Mouse (Mus musculus) testis, adult 2 months (tissue): ENCODE measurements around the gene Col1a1.

ENCODE experiments used
- CTCF ChIP-seq: fragments of 200-500 bp; IDR thresholded peaks from 2 replicates; pipeline ENCODE4 v1.5.1; 2012; ENCODE audit warnings: low read depth, mild to moderate bottlenecking, inconsistent platforms, low read length, moderate library complexity; ENCODE audit not compliant: control insufficient read depth, insufficient read depth, insufficient replicate concordance
- POLR2A ChIP-seq: fragments of 200-500 bp; IDR thresholded peaks from 2 replicates; pipeline ENCODE4 v1.6.1; 2012; ENCODE audit warnings: low read depth, mild to moderate bottlenecking, inconsistent platforms, low read length, moderate library complexity; ENCODE audit not compliant: control insufficient read depth

GRCm38 (mm10) chr11:94967419-94967818 is 31.4 kb downstream of the Col1a1 start, which contains the start of gene Hils1:
- TF ChIP-seq POLR2A (peak; percentile 82; the same call in 1 of the 2 replicates), CTCF (no peak)
